Mouse (Mus musculus) mesoderm, embryonic 11.5 days (tissue): ENCODE measurements around the gene Casp8ap2.

Source experiments
- DNase-seq: peaks from one replicate; pipeline ENCODE4 v3.0.0-alpha.2; 2012; ENCODE audit warnings: low read depth, low spot score

Gene Casp8ap2

GRCm38 (mm10) chr4:32668291-32668690 is 53.0 kb downstream of the Casp8ap2 start:
- no peak for DNase-seq

GRCm38 (mm10) chr4:32669825-32670224 is 54.6 kb downstream of the Casp8ap2 start:
- DNase-seq: no peak

GRCm38 (mm10) chr4:32674025-32674424 is 58.8 kb downstream of the Casp8ap2 start:
- no peak for DNase-seq

GRCm38 (mm10) chr4:32677471-32677870 is 62.2 kb downstream of the Casp8ap2 start:
- DNase-seq: no peak

GRCm38 (mm10) chr4:32680843-32681242 is 65.6 kb downstream of the Casp8ap2 start:
- DNase-seq: peak; percentile 5

- no peak for DNase-seq
Measured at GRCm38 (mm10) chr4:32682471-32682870, 67.2 kb downstream of the Casp8ap2 start.

- DNase-seq: no peak
Measured at GRCm38 (mm10) chr4:32683061-32683582, 67.9 kb downstream of the Casp8ap2 start.
